Mouse (Mus musculus): ENCODE data around the gene Trpv2. TPM values are rescaled to one million over a fixed set of nuclear protein-coding genes. Genes with fewer than 3 reads are reported as not detected.

The Trpv2 gene
- 5.7 and 6.2 TPM in 2 replicates for polyA plus RNA-seq (2012; rRNA removed)

DNA sequence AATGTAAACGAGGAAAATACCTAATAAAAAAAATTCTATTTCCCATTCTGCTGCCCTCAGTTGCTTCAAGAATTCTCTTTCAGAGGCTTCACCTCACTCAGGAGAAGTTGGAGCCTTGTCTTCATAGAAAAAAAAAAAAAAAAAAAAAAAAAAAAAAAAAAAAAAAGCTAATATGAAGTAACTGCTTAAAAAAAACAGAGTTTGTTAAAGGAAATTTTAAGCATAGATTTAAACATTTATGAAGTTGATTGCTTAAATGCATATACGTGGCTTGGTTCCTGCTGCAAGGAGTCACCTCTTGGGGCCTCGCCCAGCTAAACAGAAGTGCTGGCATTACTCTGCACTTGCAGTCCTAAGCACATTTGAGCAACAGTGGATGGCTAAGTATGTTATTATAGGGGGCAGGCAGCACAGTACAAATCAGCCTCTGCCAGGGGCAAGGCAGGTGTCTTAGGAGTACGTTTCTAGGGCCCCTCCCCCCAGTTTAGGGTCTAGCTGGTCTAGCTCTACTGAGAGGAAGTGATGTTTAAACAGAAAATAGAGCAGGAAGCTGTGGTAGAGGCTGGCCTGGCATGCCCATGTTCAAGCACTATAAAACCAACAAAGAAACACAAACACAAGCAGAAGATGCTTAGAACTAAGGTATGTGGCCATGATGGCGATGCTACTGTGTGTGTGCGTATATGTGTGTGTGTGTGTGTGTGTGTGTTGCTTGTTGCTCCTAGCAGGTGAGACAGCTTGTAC, at the start of gene Trpv2:
Trpv2 (plus strand) TSS at position 528 of the 744 bp plus-strand sequence.

GRCm38 (mm10) chr11:62539089-62539890, 35.0 kb upstream of the Trpv2 start, which contains the start of gene Cenpv:
Gene Cenpv (minus strand): TSS chr11:62539261.

GRCm38 (mm10) chr11:62550727-62551225, 23.5 kb upstream of the Trpv2 start, which contains the start of gene Ubb:
Gene Ubb (plus strand): TSS chr11:62551171.

DNA sequence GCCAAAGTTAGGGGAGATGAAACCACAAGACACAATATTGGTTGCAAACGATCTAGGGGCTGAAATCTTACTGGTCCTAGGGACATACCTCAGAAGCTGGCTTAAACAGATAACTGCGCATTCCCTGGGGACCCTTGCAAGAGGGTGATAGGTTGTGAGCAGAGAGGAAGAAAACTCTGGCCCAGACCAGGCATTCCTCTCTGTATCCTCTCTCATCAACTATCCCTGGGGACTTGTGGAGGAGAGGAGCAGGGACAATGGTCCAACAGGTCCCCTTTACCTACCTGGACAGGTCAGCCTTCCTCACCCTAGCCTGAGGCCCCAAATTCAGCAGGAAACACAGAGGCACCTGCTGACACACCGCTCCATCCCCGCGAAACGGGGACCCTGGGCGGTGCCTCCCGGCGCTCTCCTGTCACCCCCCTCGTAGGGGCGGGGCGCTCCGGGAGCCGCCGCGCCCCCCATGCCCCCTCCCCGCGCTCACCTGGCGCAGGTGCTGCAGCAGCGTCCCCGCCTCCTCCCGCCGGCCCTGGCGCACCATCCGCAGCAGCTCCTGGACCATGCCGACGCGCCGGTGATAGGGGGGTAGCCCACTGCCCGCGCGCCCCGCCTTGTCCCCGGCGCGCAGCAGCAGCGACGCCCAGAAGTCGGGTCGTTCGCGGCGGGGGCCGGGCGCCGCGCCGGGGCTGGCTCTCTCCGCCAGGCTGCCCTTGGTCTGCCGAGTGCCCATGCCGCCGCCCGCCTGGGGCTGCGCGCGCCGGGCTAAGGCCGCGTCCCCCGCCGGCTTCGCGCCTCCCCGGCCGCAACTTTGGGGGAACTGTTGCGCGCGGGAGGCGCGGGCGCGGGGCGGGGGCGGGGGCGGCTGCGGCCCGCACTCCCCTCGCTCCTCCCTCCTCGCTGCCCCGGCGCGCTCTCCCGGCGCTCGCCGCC, 73.6 kb downstream of the Trpv2 start, which contains the start of gene Lrrc75a:
Lrrc75a (minus strand) TSS at position 863 of the 930 bp plus-strand sequence.

DNA sequence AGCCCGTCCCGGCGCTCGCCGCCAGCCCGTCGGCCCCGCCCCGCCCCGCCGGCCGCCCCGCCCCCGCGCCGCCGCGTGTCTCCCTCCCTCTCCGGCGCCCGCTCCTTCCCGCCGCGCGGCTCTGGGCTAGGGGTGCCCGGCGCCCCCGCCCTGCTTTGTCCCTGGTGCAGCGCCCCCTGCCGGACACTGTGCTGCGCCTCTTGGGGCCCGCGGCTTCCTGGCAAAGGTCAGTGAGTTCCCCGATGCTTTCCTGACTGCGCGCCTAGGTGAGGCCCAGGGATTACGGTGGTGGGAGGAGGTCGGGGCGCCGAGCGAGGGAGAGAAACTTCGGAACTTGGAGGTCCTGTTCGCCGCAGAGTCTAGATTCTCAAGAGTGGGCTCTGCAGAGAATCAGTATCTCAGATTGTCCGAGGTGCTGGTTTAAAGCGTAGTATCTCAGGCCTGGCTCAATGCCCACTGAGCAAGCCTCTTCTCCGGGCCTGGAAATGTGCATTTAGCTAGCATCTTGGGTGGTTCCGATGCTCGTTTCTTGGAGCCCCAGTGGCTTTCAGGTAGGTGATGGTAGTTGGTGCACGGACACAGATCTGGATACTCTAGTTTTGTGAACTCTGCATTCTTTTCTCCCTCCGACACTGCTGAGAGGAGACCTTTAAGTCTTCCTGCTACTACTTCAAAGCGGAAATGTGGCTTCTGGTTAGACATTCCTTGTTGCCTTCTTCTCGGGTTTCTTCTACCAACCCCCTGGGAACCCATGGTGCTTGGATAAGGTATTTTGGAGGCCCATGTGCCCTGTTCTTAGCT, 74.5 kb downstream of the Trpv2 start, which contains the start of gene Mmgt2:
Mmgt2 (plus strand) TSS at position 74 of the 801 bp plus-strand sequence.

Other genes starting within 250 kb of the Trpv2 start
- gene Pigl, start 116.0 kb upstream of the Trpv2 start, polyA plus RNA-seq (2012; rRNA removed), result 8.6 and 10.8 TPM in 2 replicates
- 102 and 138 TPM in 2 replicates for gene Ncor1, start 115.9 kb upstream of the Trpv2 start, polyA plus RNA-seq (2012; rRNA removed)
- 55.4 and 71.4 TPM in 2 replicates for gene Cenpv, start 35.2 kb upstream of the Trpv2 start, polyA plus RNA-seq (2012; rRNA removed)
- gene Ubb, start 23.3 kb upstream of the Trpv2 start, polyA plus RNA-seq (2012; rRNA removed), result 2,944 and 2,951 TPM in 2 replicates
- gene Lrrc75a, start 74.0 kb downstream of the Trpv2 start, polyA plus RNA-seq (2012; rRNA removed), result 9.8 and 16.3 TPM in 2 replicates
- gene Mmgt2, start 74.2 kb downstream of the Trpv2 start, polyA plus RNA-seq (2012; rRNA removed), result 31.3 and 47.4 TPM in 2 replicates
- gene Zfp287, start 157.4 kb downstream of the Trpv2 start, polyA plus RNA-seq (2012; rRNA removed), result 8.1 and 10.9 TPM in 2 replicates
- not detected in 2 replicates for gene Gm10428, start 178.6 kb downstream of the Trpv2 start, polyA plus RNA-seq (2012; rRNA removed)
- 18.7 and 21.9 TPM in 2 replicates for gene Zfp286, start 215.0 kb downstream of the Trpv2 start, polyA plus RNA-seq (2012; rRNA removed)
- 2.3 and 5.5 TPM in 2 replicates for gene Trim16, start 245.7 kb downstream of the Trpv2 start, polyA plus RNA-seq (2012; rRNA removed)

All from central nervous system, embryonic 11.5 days (tissue).